Mouse (Mus musculus) layer of hippocampus, adult 11-12 months (tissue): ENCODE measurements around the gene Cblb.

Source experiments
- DNase-seq: peaks from one replicate; pipeline ENCODE4 v3.0.0; 2022; ENCODE audit warnings: low spot score

Cblb gene

GRCm38 (mm10) chr16:52031091-52031689 is at the start of gene Cblb:
Gene Cblb, plus strand, starts transcription at chr16:52031225.
- DNase-seq = peak; percentile 97

- no peak for DNase-seq
These were observed 45.6 kb upstream of the Cblb start for GRCm38 (mm10) chr16:51985436-51985835.

- DNase-seq = no peak
These were observed 44.8 kb upstream of the Cblb start for GRCm38 (mm10) chr16:51986207-51986606.

- DNase-seq = no peak
These were observed 43.9 kb upstream of the Cblb start for GRCm38 (mm10) chr16:51987085-51987620.

- no peak for DNase-seq
These were observed 43.0 kb upstream of the Cblb start for GRCm38 (mm10) chr16:51988027-51988426.

- DNase-seq = no peak
These were observed 41.8 kb upstream of the Cblb start for GRCm38 (mm10) chr16:51989259-51989658.

- DNase-seq = no peak
These were observed 31.0 kb upstream of the Cblb start for GRCm38 (mm10) chr16:52000043-52000442.

GRCm38 (mm10) chr16:52000801-52001200 is 30.2 kb upstream of the Cblb start:
- no peak for DNase-seq

GRCm38 (mm10) chr16:52007006-52007405 is 24.0 kb upstream of the Cblb start:
- DNase-seq = no peak

GRCm38 (mm10) chr16:52008471-52008870 is 22.6 kb upstream of the Cblb start:
- DNase-seq = no peak

- DNase-seq = no peak
These were observed 21.6 kb upstream of the Cblb start for GRCm38 (mm10) chr16:52009421-52009820.

- no peak for DNase-seq
These were observed 18.0 kb upstream of the Cblb start for GRCm38 (mm10) chr16:52012984-52013383.

GRCm38 (mm10) chr16:52013812-52014211 is 17.2 kb upstream of the Cblb start:
- DNase-seq = no peak

- no peak for DNase-seq
These were observed 7.6 kb upstream of the Cblb start for GRCm38 (mm10) chr16:52023417-52023816.

- no peak for DNase-seq
These were observed 3.7 kb upstream of the Cblb start for GRCm38 (mm10) chr16:52027326-52027725.

- DNase-seq = peak; percentile 53
These were observed 2.0 kb upstream of the Cblb start for GRCm38 (mm10) chr16:52029001-52029400.

GRCm38 (mm10) chr16:52031712-52032251 is 757 bp downstream of the Cblb start:
- peak; percentile 82 for DNase-seq

GRCm38 (mm10) chr16:52032376-52033330 is 1.6 kb downstream of the Cblb start:
- no peak for DNase-seq

- DNase-seq = no peak
These were observed 2.6 kb downstream of the Cblb start for GRCm38 (mm10) chr16:52033381-52034315.

GRCm38 (mm10) chr16:52034356-52034755 is 3.3 kb downstream of the Cblb start:
- no peak for DNase-seq

GRCm38 (mm10) chr16:52036295-52036694 is 5.3 kb downstream of the Cblb start:
- no peak for DNase-seq

GRCm38 (mm10) chr16:52038283-52038682 is 7.3 kb downstream of the Cblb start:
- no peak for DNase-seq
